Mouse (Mus musculus): ENCODE data around the gene Fem1a. TPM values are rescaled to one million over a fixed set of nuclear protein-coding genes. Genes with fewer than 3 reads are reported as not detected.

The Fem1a gene
- polyA plus RNA-seq, 1 experiment, result 10.3 TPM

GRCm38 (mm10) chr17:56275842-56276480, 19.4 kb downstream of the Fem1a start:
- H3K4me1 ChIP-seq (ENCODE audit: control insufficient read depth, insufficient read depth, low read length), result peaks cover 35% of the 10 kb centered on the region
- TF ChIP-seq POLR2A (IDR thresholded peaks at IDR 0.05; ENCODE audit: borderline replicate concordance, low read depth, low read length) (no peak), CTCF (IDR thresholded peaks at IDR 0.05; ENCODE audit: low read depth, low read length) (no peak)
- H3K27ac ChIP-seq (ENCODE audit: insufficient read depth, low read depth, low read length), result peak overlapping the region; percentile 66
- H3K4me3 ChIP-seq (ENCODE audit: insufficient read depth, low read length), result peak overlapping the region; percentile 82

GRCm38 (mm10) chr17:56276643-56277566, 20.3 kb downstream of the Fem1a start, which contains the start of gene Ticam1:
Ticam1 (minus strand) TSS chr17:56276786.
- no peak; the same call in 1 of the 2 replicates for TF ChIP-seq POLR2A (IDR thresholded peaks at IDR 0.05; ENCODE audit: borderline replicate concordance, low read depth, low read length)
- TF ChIP-seq CTCF (IDR thresholded peaks at IDR 0.05; ENCODE audit: low read depth, low read length), result no peak
- Histone ChIP-seq H3K27ac (ENCODE audit: insufficient read depth, low read depth, low read length) (peak within 1 kb of the TSS; percentile 66), H3K4me1 (ENCODE audit: control insufficient read depth, insufficient read depth, low read length) (peaks cover 35% of the 10 kb centered on the region), H3K4me3 (ENCODE audit: insufficient read depth, low read length) (peak within 1 kb of the TSS; percentile 82)

DNA sequence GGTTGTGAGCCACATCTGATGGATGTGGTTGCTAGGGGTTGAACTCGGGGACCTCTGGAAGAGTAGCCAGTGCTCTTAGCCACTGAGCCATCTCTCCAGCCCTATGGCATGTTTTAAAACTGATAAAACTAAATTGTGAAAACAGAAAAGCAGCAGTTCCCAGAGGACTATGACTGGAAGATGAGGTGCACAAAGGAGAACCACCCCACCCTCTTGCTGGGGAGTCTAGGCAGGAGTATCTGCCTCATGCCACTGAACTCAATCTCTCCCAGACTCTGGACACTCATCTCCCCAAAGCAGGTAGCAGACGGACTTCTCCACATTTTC, 20.9 kb downstream of the Fem1a start:
- Histone ChIP-seq H3K27ac (ENCODE audit: insufficient read depth, low read depth, low read length) (peak overlapping the region; percentile 42; the same call in 1 of the 2 replicates), H3K4me3 (ENCODE audit: insufficient read depth, low read length) (no peak overlapping the region), H3K4me1 (ENCODE audit: control insufficient read depth, insufficient read depth, low read length) (peaks cover 34% of the 10 kb centered on the region)
- TF ChIP-seq POLR2A (IDR thresholded peaks at IDR 0.05; ENCODE audit: borderline replicate concordance, low read depth, low read length), result no peak

DNA sequence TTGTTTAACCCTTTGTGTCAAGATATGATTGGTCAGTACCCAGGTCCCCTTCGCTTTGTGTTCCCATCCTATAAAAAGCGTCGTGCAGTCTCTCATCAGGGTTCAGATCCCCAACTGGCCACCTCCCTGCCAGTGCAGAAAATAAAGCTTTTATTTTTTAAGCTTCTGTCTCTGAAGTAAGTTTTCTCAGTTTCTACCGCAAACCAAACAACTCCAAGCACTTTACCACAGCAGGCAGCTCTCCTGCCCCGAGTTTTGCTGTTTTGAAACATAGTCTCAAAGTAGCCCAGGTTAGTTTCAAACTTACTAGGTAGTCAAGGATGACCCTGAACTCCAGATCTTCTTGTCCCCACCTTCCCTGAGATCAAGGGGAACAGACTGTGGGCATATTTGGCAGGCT, 21.7 kb downstream of the Fem1a start:
- Histone ChIP-seq H3K4me1 (ENCODE audit: control insufficient read depth, insufficient read depth, low read length) (peaks cover 26% of the 10 kb centered on the region), H3K27ac (ENCODE audit: insufficient read depth, low read depth, low read length) (no peak overlapping the region), H3K4me3 (ENCODE audit: insufficient read depth, low read length) (no peak overlapping the region)
- TF ChIP-seq CTCF (IDR thresholded peaks at IDR 0.05; ENCODE audit: low read depth, low read length) (no peak), POLR2A (IDR thresholded peaks at IDR 0.05; ENCODE audit: borderline replicate concordance, low read depth, low read length) (no peak)

- no peak for TF ChIP-seq CTCF (IDR thresholded peaks at IDR 0.05; ENCODE audit: low read depth, low read length)
- TF ChIP-seq POLR2A (IDR thresholded peaks at IDR 0.05; ENCODE audit: borderline replicate concordance, low read depth, low read length), result no peak
- Histone ChIP-seq H3K27ac (ENCODE audit: insufficient read depth, low read depth, low read length) (no peak overlapping the region), H3K4me1 (ENCODE audit: control insufficient read depth, insufficient read depth, low read length) (peaks cover 15% of the 10 kb centered on the region)
Observed at GRCm38 (mm10) chr17:56279481-56280155, 23.0 kb downstream of the Fem1a start.

DNA sequence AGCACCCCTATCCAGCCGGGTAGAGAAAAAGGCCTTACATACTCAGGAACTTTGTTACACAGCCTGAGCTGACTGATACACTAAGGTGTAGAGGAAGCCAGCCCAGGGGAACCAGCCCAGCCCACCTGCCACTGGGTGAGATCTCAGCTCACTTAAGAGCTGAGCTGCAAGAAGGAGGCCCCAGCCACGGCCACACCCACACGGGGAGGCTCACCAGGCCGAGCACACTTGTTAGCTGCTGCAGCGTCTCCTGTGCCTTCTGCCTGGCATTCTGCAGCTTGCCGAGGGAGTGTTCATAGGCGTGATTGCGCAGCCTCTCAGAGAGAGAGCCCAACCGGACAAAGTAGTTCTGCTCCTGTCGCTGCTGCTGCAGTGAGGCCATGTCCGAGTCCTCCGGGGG, 24.6 kb downstream of the Fem1a start:
- no peak for TF ChIP-seq CTCF (IDR thresholded peaks at IDR 0.05; ENCODE audit: low read depth, low read length)
- TF ChIP-seq POLR2A (IDR thresholded peaks at IDR 0.05; ENCODE audit: borderline replicate concordance, low read depth, low read length), result no peak
- H3K4me3 ChIP-seq (ENCODE audit: insufficient read depth, low read length), result no peak overlapping the region
- H3K27ac ChIP-seq (ENCODE audit: insufficient read depth, low read depth, low read length), result no peak overlapping the region
- H3K4me1 ChIP-seq (ENCODE audit: control insufficient read depth, insufficient read depth, low read length), result peaks cover 15% of the 10 kb centered on the region

More at GRCm38 (mm10) chr17:56279481-56280155, 23.0 kb downstream of the Fem1a start:
- H3K4me3 ChIP-seq (ENCODE audit: insufficient read depth, low read length), result no peak overlapping the region

- TF ChIP-seq CTCF (IDR thresholded peaks at IDR 0.05; ENCODE audit: low read depth, low read length) (no peak), POLR2A (IDR thresholded peaks at IDR 0.05; ENCODE audit: borderline replicate concordance, low read depth, low read length) (no peak)
- no peak overlapping the region for H3K4me3 ChIP-seq (ENCODE audit: insufficient read depth, low read length)
- H3K4me1 ChIP-seq (ENCODE audit: control insufficient read depth, insufficient read depth, low read length), result peaks cover 15% of the 10 kb centered on the region
- no peak overlapping the region for H3K27ac ChIP-seq (ENCODE audit: insufficient read depth, low read depth, low read length)
Observed at GRCm38 (mm10) chr17:56282802-56283201, 26.2 kb downstream of the Fem1a start.

DNA sequence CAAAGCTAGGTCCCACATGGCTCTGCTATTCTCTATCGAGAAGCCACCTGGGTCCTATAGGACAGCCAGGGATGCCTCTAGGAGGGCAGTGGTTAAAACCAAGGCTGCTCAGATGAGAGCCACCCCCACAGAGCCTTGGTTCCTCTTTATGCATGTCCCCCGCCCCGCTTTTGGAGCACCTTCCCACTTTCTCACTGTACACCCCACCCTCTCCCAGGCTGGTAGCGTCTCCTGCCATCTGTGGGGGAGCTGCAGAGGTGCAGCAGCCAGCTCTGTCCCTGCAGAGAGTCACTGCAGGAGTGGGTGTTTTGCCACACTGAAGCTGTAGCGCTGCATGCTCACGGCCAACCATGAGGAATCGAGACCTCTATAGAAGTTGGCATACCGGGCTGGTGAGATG, 26.7 kb downstream of the Fem1a start:
- TF ChIP-seq POLR2A (IDR thresholded peaks at IDR 0.05; ENCODE audit: borderline replicate concordance, low read depth, low read length) (no peak), CTCF (IDR thresholded peaks at IDR 0.05; ENCODE audit: low read depth, low read length) (no peak)
- H3K27ac ChIP-seq (ENCODE audit: insufficient read depth, low read depth, low read length), result no peak overlapping the region
- H3K4me3 ChIP-seq (ENCODE audit: insufficient read depth, low read length), result no peak overlapping the region
- H3K4me1 ChIP-seq (ENCODE audit: control insufficient read depth, insufficient read depth, low read length), result peaks cover 15% of the 10 kb centered on the region

DNA sequence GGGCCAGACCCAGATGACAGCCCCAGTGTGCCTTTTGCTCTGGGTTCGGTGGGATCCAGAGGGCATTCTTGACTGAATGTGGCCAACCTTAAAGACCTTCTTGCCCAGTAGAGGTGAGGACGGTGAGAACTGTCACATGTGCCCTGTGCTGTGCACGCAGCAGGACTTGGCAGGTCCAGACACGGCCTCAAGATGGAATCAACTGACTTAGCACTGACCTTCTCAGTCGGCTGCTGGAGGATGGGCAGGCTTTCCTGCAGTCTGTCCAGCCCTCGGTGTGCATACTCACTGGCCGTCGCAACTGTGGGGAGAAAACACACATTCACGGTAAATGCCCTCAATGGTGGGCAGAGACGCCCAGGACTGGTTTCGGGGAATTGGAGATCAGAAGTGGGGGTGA, 29.4 kb downstream of the Fem1a start:
- TF ChIP-seq CTCF (IDR thresholded peaks at IDR 0.05; ENCODE audit: low read depth, low read length) (no peak), POLR2A (IDR thresholded peaks at IDR 0.05; ENCODE audit: borderline replicate concordance, low read depth, low read length) (no peak)
- Histone ChIP-seq H3K4me1 (ENCODE audit: control insufficient read depth, insufficient read depth, low read length) (peaks cover 16% of the 10 kb centered on the region), H3K27ac (ENCODE audit: insufficient read depth, low read depth, low read length) (no peak overlapping the region), H3K4me3 (ENCODE audit: insufficient read depth, low read length) (no peak overlapping the region)
